Mouse (Mus musculus) layer of hippocampus, adult 18-20 months (tissue): ENCODE results near the gene Csnk2b. TPM values are rescaled to one million over a fixed set of nuclear protein-coding genes. Genes with fewer than 3 reads are reported as not detected.

ENCODE experiments used
- total RNA-seq, 2 experiments: library from RNA; stranded (reverse); gene quantifications; 2 replicates each; pipeline ENCODE4 v1.2.3; 2021

The Csnk2b gene
- total RNA-seq, 2 experiments from 2014 or later: 179 to 185 TPM

Other genes starting within 250 kb of the Csnk2b start
- gene Zbtb12, start 242.6 kb downstream of the Csnk2b start, total RNA-seq: 1 to 10 TPM; 8.6 to 8.8 TPM
- gene Gm20547, start 240.0 kb downstream of the Csnk2b start, total RNA-seq: under 1 TPM in 1 of 2 experiments, not detected in 1; 0.10 TPM
- 1 to 10 TPM in 1 of 2 experiments, under 1 TPM in 1; 0.89 to 3.1 TPM for gene C2, start 223.8 kb downstream of the Csnk2b start, total RNA-seq
- gene Ehmt2, start 223.6 kb downstream of the Csnk2b start, total RNA-seq: 100 to 1,000 TPM; 186 to 193 TPM
- gene Slc44a4, start 207.6 kb downstream of the Csnk2b start, total RNA-seq: under 1 TPM in 1 of 2 experiments, not detected in 1; 0.43 TPM
- 10 to 100 TPM; 41.4 to 44.2 TPM for gene Neu1, start 190.8 kb downstream of the Csnk2b start, total RNA-seq
- gene Hspa1b, start 162.8 kb downstream of the Csnk2b start, total RNA-seq: 10 to 100 TPM; 27.5 to 37.5 TPM
- gene Gm20481, start 152.1 kb downstream of the Csnk2b start, total RNA-seq: not detected
- gene Hspa1a, start 149.9 kb downstream of the Csnk2b start, total RNA-seq: 10 to 100 TPM; 24.3 to 27.8 TPM
- gene Hspa1l, start 149.3 kb downstream of the Csnk2b start, total RNA-seq: under 1 TPM; 0.12 to 0.48 TPM
- gene Lsm2, start 140.2 kb downstream of the Csnk2b start, total RNA-seq: 10 to 100 TPM; 18.2 to 20.7 TPM
- 10 to 100 TPM; 46.6 to 50.4 TPM for gene Vars, start 121.1 kb downstream of the Csnk2b start, total RNA-seq
- under 1 TPM; 0.15 to 0.22 TPM for gene Vwa7, start 105.5 kb downstream of the Csnk2b start, total RNA-seq
- 1 to 10 TPM in 1 of 2 experiments, not detected in 1; 1.4 TPM for gene Sapcd1, start 94.0 kb downstream of the Csnk2b start, total RNA-seq
- gene Msh5, start 75.3 kb downstream of the Csnk2b start, total RNA-seq: 1 to 10 TPM; 1.5 to 1.6 TPM
- gene Clic1, start 72.1 kb downstream of the Csnk2b start, total RNA-seq: 1 to 10 TPM; 7.7 to 8.3 TPM
- gene Ddah2, start 63.0 kb downstream of the Csnk2b start, total RNA-seq: 10 to 100 TPM in 1 of 2 experiments, 1 to 10 TPM in 1; 9.4 to 11.0 TPM
- gene Ly6g6c, start 56.7 kb downstream of the Csnk2b start, total RNA-seq: not detected
- gene Mpig6b, start 55.9 kb downstream of the Csnk2b start, total RNA-seq: not detected
- 1 to 10 TPM; 3.6 to 5.0 TPM for gene Ly6g6e, start 45.2 kb downstream of the Csnk2b start, total RNA-seq
- gene Ly6g6d, start 44.0 kb downstream of the Csnk2b start, total RNA-seq: 1 to 10 TPM in 1 of 2 experiments, under 1 TPM in 1; 0.87 to 2.0 TPM
- under 1 TPM; 0.57 to 0.58 TPM for gene Ly6g6f, start 36.4 kb downstream of the Csnk2b start, total RNA-seq
- 100 to 1,000 TPM in 1 of 2 experiments, 10 to 100 TPM in 1; 97.6 to 103 TPM for gene Abhd16a, start 32.8 kb downstream of the Csnk2b start, total RNA-seq
- not detected for gene Ly6g5c, start 13.8 kb downstream of the Csnk2b start, total RNA-seq
- gene Ly6g5b, start 6.6 kb downstream of the Csnk2b start, total RNA-seq: under 1 TPM; 0.30 to 0.56 TPM
- 10 to 100 TPM; 15.2 to 17.1 TPM for gene Gpank1, start 598 bp downstream of the Csnk2b start, total RNA-seq
- gene D17H6S53E, start 4.3 kb upstream of the Csnk2b start, total RNA-seq: 10 to 100 TPM; 22.5 to 28.9 TPM
- gene Apom, start 10.0 kb upstream of the Csnk2b start, total RNA-seq: not detected
- 100 to 1,000 TPM; 323 to 339 TPM for gene Bag6, start 13.1 kb upstream of the Csnk2b start, total RNA-seq
- 100 to 1,000 TPM; 317 to 343 TPM for gene Prrc2a, start 42.8 kb upstream of the Csnk2b start, total RNA-seq
- gene Aif1, start 54.0 kb upstream of the Csnk2b start, total RNA-seq: 10 to 100 TPM in 1 of 2 experiments, 1 to 10 TPM in 1; 9.4 to 13.0 TPM
- 1 to 10 TPM; 5.5 to 6.7 TPM for gene Lst1, start 66.4 kb upstream of the Csnk2b start, total RNA-seq
- gene Ltb, start 72.4 kb upstream of the Csnk2b start, total RNA-seq: under 1 TPM; 0.41 to 0.64 TPM
- not detected for gene Tnf, start 80.0 kb upstream of the Csnk2b start, total RNA-seq
- gene Lta, start 83.3 kb upstream of the Csnk2b start, total RNA-seq: under 1 TPM; 0.22 to 0.41 TPM
- gene Gm16181, start 98.8 kb upstream of the Csnk2b start, total RNA-seq: not detected
- 100 to 1,000 TPM; 637 to 681 TPM for gene Atp6v1g2, start 111.6 kb upstream of the Csnk2b start, total RNA-seq
- 10 to 100 TPM; 13.6 to 15.8 TPM for gene Nfkbil1, start 113.7 kb upstream of the Csnk2b start, total RNA-seq
- 100 to 1,000 TPM; 210 to 215 TPM for gene Ddx39b, start 119.7 kb upstream of the Csnk2b start, total RNA-seq
- gene H2-D1, start 140.7 kb upstream of the Csnk2b start, total RNA-seq: 10 to 100 TPM; 22.1 to 26.7 TPM
- under 1 TPM; 0.15 to 0.25 TPM for gene H2-Q1, start 198.4 kb upstream of the Csnk2b start, total RNA-seq
- under 1 TPM; 0.46 to 0.50 TPM for gene H2-Q2, start 220.2 kb upstream of the Csnk2b start, total RNA-seq